Mouse (Mus musculus) heart, adult 9 months (tissue): ENCODE results near the gene Tulp1.
A peak's percentile ranks its signal among the peaks of the same experiment; 100 is the strongest.
"Not testable (repeated sequence)": the region's sequence is repeated elsewhere in the genome, so short reads cannot be mapped to it uniquely, and the experiment has no call there.

ENCODE experiments used
- DNase-seq, 2 experiments: peaks; one replicate each; pipeline ENCODE4 v3.0.0; 2022; ENCODE audit warnings: low spot score in 2 of 2

Gene Tulp1

GRCm38 (mm10) chr17:28368449-28368848 lies 3.4 kb upstream of the Tulp1 start:
- peak; percentile 63 to 68 for DNase-seq

DNA sequence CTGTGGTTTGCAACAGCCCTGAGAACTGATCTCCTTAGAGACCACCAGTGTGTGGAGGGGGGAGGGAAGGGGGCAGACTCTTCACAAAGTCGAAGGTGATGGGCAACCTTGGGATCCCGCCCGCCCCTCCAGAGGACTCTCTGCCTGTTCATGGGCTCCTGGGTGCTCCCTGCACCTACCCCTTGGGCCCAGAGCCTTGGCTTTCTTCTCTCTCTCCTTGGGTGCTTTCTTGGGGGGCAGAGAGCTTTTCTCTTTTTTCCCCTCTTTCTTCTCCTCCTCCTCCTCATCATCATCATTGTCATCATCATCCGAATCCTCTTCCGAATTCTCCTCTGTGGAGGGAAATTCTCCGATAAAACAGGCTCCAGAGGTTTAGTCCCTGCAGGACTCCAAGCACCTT lies 1.5 kb downstream of the Tulp1 start:
- no peak for DNase-seq

GRCm38 (mm10) chr17:28362653-28363292 lies 2.2 kb downstream of the Tulp1 start:
- DNase-seq, result no peak

DNA sequence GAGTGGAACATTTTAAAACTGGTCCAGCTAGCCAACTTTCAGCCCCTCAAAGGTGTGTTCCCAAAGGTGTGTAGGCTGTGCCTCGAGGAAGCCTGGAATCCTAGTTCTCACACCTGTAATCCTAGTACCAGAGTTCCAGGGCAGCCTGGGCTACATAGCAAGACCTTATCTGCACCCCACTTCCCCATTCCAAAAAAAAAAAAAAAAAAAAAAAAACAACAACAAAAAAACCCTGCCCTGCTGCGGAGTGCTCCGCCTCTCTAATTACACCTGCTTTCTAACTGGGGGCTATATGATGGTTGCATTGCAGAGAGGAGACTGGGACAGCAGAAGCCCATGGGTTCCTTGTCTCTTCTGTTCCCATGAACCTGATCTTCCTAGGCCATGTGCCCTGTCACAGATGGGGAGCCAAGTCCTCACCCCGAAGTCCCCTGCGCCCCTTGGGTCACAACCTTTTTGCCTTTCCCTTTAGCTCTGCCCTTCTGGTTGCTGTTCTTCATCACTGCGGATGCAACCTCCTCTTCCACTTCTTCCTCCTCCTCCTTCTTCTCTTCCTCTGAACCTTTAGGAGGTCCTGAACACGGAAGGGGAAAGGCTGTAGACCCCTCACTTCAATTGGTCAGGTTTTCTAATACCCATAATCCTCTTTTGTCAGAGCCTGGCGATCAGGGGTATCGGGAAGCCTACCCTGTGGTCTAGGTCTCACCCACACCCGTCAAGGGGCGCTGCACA lies 2.9 kb downstream of the Tulp1 start:
- no peak for DNase-seq

DNA sequence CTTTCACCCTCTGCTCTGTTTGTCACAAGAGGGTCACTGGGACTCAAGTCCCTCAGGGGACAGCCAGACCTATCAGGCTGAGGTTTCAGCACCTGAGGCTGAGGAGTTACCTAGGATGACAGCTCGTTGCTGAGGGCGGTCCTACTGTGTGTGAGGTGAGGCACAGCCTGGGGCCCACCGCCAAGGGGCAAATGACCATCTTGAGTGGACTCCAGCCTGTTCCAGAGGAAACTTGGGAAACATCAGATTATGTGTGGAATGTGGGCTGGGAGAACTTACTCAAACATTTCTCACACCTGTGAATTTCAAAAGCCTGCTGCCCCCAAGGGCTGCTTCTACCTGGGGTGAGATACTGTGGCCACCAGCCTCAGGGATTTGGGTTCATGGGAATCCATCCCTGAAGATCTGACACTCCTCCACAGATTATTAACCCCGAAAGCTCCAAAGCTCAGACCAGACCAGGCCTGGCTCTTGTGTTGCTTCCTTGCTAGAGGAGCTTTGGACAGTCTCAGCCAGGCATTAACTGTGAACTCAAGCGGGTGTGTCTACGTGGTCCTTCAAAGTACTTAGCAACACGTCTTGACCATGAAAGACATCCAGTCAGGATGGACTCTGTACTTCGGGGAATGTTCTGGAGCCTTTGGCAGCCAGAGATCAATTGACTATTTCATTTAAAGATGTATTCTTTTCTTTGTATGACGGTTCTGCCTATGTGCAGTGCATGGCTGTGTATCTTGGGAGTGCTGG lies 4.3 kb downstream of the Tulp1 start:
- DNase-seq, result no peak

DNA sequence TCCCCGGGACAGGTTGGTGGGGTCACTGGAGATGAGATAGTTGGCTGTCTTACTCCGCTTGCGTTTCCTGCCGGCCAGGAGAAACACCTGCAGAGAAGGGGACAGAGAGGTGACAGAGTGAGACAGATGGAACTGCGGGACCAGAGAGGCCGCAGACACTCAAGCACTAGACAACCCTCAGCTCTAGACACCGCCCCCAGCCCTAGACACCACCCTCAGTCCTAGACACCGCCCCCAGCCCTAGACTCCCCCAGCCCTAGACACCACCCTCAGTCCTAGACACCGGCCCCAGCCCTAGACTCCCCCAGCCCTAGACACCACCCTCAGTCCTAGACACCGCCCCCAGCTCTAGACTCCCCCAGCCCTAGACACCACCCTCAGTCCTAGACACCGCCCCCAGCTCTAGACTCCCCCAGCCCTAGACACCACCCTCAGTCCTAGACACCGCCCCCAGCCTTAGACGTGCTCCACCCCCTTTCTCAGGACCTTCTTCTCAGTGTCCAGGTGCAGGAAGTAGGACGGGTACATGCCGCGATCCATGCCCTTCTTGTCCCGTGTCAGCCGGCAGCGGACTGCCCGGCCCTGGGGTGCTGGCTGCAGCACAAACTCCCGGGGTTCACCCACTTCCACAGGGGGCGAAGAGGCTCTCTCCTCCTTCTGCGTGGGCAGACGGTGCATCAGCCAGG lies 6.3 kb downstream of the Tulp1 start:
- not testable (repeated sequence) for DNase-seq

DNA sequence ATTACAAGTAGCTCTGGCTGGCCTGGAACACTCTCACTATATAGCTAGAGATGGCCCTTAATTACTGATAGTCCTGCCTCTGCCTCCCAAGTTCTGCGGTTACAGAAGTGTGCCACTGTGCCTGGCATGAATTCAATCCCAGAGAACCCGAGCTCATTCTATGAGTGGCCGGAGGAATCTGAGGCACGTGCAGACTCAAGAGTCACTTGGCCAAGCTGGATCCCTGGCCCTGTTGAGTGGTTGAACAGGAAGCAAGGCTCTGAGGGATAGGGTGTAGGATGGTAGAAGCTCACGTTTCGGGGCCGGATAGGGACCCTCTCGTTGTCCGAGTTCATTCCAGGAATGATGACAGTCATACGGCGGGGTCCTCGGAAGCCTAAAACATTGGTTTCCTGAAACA lies 9.2 kb downstream of the Tulp1 start:
- DNase-seq, result no peak

DNA sequence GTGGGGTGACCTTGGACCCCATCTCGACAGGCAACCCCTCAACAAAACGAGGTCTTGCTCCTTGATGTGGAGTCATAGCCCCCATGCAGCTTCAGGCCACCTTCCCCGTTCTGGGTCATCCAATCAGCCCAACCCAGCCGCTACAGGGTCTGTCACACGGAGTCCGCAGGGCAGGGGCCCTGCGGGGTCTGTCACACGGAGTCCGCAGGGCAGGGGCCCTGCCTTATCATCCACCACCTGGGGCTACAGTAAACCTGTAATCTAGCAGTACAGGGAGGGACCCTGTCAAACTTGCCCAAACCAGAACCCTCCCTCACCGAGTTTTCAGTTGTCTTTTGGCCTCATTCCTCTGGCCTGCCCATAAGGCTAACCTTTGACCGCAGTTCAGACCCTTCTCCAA lies 13.0 kb downstream of the Tulp1 start:
- no peak for DNase-seq

- no peak for DNase-seq
Observed at GRCm38 (mm10) chr17:28351353-28351890, 13.6 kb downstream of the Tulp1 start.

DNA sequence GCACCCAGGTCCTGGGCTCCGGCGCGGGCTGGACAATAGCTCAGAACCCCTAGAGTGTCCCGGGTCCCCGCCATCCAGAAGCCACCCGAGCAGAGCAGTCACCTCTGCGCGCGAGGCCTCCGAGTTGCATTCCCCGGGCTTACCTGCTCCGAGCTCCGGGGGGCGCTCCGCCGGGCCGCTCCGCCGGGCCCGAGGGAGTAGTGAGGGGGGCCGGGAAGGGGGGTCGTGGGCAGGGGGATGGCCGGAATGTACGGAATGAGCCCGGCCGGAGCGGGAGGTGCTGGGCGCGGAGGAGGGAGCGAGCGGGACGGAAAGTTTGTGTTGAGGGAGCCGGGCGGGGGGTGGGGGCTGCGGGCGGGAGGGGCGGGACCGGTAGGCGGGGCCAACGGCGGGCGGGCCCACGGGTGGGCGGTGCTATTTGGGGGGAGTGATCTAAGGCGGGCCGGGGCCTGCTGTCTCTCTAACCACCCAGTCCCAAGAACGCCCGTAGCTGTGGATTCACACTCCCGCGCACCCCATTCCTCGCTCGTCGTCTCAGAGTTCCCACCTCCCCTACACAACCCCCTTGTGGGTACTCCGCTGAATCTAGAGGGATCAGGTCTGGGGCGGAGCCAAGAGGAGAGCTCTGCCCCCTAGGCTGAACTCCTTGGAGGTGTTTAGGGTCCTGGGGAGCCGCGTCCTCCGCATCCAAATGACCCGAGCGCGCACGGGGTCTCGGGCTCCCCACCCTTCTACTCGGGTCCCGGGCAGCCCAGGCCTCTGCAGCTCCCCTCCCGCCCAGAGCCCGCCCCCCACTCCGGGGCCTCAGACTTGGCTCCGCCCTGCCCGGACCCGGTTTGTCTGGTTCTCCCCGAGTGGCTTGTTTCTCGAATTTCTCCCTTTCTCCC lies 14.3 kb downstream of the Tulp1 start, which contains the start of gene Tead3:
Tead3 (minus strand) TSS at position 352 of the 887 bp plus-strand sequence.
- DNase-seq, result peak; percentile 74

GRCm38 (mm10) chr17:28349901-28350465 lies 15.0 kb downstream of the Tulp1 start:
- DNase-seq, result peak in 1 of 2 experiments; percentile 43

GRCm38 (mm10) chr17:28349264-28349880 lies 15.7 kb downstream of the Tulp1 start:
- no peak for DNase-seq

GRCm38 (mm10) chr17:28348211-28348610 lies 16.8 kb downstream of the Tulp1 start:
- DNase-seq, result peak in 1 of 2 experiments; percentile 53

DNA sequence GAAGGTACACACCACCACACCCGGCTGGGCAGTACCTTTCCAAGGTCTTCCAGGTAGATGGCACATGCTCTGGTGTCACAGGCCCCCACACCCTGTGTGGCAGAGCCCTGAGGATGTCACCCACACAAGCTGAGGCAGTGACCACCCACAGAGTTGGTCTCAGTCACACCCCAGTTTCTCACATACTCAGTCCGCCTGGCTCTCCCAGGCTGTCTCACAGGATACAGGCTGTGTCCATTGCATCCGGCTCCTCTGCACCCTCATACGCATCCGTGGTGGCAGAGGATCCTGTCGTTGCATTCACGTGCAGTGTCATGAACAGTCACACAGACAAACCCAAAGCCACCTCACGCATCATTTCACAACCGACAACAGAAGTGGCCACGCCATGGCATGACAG lies 17.7 kb downstream of the Tulp1 start:
- DNase-seq, result no peak

- DNase-seq, result peak in 1 of 2 experiments; percentile 47
Observed at GRCm38 (mm10) chr17:28345882-28346281, 19.1 kb downstream of the Tulp1 start.

DNA sequence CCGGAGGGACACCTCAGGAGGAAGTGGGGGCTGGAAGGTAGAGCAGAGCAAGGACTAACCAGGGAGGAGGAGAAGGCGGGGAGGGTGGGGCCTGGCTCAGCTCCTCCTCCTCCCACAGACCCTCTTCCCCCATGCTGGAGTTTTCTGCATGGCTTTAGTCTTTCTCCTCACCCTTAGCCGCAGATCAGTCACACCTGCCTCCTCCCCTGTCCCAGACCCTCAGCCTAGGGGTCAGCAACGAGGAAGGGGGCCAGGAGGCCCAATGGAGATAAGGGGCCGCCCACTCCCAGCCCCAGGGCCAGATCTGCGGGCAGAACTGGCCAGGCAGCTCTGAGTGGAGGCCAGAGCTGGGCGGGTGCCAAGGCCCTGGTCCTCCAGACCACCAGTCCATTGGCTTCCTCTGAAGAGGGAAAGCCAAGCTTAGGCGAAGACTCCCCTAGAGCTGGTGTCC lies 19.7 kb downstream of the Tulp1 start:
- no peak for DNase-seq

DNA sequence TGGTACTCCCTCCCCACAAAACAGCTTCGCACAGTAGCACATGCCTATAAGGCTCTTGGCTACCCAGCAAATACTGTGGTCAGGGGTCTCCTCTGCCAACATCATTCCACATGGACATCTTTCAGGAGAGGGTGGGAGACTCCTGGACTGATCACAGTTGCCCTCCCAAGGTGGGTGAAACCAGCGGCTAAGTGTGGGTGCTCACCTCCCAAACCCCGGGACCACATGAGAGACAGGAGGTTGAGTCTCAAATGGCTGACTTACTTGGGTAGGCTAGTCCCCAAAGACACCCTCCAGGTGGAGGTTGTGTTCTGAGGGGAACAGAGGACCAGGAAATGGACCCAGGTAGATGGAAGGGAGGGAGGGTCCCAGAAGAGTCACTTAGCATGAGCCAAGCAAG lies 20.4 kb downstream of the Tulp1 start:
- no peak for DNase-seq

DNA sequence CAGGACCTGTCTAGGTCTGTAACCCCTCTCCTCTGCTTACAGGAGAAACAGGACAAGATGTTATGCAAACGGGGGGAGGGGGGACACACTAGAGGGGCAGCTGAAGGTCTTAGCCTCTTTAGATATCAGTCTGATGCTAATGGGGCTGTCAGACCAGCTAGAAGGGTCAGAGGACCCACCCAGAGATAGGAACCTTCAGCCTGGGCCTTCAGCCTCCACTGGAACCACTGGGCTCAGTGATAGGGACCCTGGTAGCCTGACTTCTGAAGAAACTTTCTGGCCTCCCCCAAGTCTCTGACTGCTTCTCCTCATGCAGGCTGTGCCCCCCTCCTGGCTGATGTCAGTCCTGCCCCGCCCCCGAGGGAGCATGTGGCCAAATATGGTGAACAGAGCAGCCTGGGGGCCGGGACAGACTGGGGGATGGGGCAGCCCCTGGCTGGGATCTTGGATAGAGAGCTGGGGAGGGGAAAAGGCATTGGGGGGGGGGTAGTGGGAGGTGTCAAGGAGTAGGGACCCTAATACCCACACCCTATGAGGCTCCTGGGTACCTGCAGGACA lies 20.9 kb downstream of the Tulp1 start:
- DNase-seq, result no peak

GRCm38 (mm10) chr17:28341091-28341490 lies 23.9 kb downstream of the Tulp1 start:
- DNase-seq, result peak; percentile 59 to 73

GRCm38 (mm10) chr17:28340578-28340977 lies 24.4 kb downstream of the Tulp1 start:
- DNase-seq, result no peak
